Mouse (Mus musculus) urinary bladder, postnatal 36 days (tissue): Measurements from ENCODE around the gene Thbs1.
"Not testable (repeated sequence)": the region's sequence is repeated elsewhere in the genome, so short reads cannot be mapped to it uniquely, and the experiment has no call there.

Experiments used
- DNase-seq, 2 experiments: peaks; one replicate each; pipeline ENCODE4 v3.0.0; 2022; ENCODE audit warnings: low spot score in 2 of 2, mixed read lengths in 1 of 2

Gene Thbs1

DNA sequence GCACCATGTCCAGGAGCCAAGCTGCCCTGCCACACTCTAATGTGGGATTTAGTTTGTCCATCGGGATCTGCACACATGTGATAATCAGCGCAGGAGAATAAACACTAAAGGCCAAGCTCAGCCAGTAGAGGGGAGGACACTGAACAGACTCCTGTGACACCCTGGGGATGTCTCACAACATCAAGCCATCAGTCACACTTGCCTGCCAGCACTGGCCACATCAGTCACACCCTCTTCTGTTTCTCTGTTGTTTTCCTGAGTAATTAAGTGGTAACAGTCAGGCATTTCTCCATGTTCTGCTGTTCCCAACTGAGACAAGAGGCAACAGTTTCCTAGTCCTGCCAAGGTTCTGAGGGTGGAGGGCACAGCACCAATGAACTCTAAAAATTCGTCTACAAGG, 36.1 kb downstream of the Thbs1 start:
- not testable (repeated sequence) for DNase-seq

DNA sequence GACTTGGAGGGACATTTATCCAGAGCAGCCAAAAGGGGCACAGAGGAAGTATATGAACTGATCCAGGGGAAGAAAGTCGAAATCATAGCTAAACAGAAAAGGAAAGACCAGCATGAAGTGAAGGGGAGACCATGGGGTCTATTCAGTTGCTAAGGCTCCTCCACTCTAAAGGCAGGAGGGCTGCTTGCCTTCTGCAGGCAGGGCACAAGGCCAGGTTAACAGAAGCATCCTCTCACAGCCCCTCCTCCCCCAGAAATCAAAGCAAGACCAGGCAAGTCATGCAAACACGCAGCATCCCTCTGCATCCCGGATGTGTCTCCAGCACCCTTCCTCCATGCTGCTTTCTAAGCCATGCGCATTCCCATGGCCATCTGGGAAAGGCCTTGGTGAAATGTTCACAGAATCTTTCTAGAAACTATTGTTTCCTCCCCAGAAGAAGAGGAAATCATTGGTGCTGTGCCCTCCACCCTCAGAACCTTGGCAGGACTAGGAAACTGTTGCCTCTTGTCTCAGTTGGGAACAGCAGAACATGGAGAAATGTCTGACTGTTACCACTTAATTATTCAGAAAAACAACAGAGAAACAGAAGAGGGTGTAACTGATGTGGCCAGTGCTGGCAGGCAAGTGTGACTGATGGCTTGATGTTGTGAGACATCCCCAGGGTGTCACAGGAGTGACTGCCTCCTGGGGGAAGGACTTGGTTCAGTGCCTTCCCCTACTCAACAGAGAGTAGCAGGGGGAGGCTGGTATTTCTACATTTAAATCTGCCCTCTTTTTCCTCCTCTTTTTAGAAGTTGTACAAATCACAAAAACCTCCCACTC, 36.9 kb downstream of the Thbs1 start:
- DNase-seq, result no peak

GRCm38 (mm10) chr2:118149855-118150563, 38.3 kb downstream of the Thbs1 start:
- peak; percentile 3 to 68 for DNase-seq

DNA sequence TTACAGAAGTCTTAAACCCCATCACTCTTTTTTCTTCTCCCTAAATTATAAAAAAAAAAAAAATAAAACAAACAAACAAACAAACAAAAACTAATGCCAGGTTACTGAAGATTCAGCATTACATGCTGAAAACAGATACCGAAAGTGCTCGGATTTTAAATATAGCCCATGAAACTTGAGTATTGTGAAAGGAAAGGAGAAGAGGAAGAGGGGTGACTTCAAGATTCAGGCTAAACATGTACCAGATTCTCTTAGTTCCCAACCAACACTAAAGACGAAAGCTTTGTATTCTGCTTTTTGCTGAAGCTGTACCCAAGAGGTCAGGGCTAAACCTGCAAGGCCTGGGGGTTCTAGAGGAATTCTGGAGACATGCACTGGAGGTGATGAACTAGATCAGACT, 46.4 kb downstream of the Thbs1 start:
- no peak for DNase-seq

DNA sequence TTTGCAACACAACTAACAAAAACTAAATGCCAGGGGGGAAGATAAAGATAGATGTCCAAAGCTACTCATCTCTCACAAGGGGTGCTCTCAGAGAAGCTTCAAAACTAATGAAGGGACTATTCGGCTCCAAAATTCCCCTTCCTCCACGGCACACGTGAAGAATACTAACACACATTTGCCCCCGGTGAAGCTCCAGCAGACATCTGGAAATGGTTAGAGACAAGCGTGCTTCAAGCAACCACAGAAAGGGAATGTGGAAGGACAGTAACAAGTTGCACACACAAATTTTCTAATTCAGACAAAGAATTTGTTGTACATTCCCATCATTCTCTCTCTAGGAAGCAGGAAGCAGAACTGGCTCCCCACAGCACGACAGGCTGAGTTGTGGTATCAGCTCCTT, 47.5 kb downstream of the Thbs1 start:
- DNase-seq, result no peak

GRCm38 (mm10) chr2:118160547-118160946, 48.9 kb downstream of the Thbs1 start:
- DNase-seq, result no peak

DNA sequence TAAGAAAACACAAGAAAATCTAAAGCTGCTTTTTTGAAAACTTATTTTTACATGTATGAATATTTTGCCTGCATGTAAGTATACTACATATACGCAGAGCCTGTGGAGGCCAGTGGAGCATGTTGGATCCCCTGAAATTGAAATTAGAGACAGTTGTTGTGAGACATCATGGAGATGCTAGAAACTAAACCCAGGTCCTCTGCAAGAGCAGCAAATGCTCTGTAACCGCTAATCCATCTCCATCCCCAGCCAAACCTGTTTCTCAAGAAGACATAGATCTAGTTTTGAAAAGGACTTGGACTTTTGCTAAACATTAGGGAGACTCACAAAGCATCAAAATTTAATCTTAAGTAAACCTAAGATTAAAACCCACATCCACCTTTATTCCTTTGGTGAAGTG, 49.3 kb downstream of the Thbs1 start:
- no peak for DNase-seq

DNA sequence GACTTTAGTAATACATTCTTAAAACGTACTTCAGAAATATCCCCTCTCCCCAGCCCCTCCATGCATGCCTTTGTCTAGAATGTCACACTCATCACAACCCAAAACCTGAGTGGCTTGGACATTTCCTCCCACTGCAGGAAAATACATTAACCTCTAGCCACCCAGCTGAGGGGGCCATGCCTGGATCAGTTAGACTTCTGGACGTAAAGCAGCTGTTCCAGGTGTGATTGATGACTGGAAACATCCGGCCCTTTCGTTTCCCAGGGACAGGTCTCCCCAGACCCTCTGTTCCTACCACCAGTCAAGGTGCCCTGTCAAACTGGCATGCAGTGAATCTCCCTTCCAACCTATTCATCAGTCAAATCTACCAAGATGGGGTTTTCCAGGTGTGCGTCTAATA, 50.8 kb downstream of the Thbs1 start:
- DNase-seq, result no peak

- no peak for DNase-seq
These were observed 52.5 kb downstream of the Thbs1 start for GRCm38 (mm10) chr2:118164137-118164536.

DNA sequence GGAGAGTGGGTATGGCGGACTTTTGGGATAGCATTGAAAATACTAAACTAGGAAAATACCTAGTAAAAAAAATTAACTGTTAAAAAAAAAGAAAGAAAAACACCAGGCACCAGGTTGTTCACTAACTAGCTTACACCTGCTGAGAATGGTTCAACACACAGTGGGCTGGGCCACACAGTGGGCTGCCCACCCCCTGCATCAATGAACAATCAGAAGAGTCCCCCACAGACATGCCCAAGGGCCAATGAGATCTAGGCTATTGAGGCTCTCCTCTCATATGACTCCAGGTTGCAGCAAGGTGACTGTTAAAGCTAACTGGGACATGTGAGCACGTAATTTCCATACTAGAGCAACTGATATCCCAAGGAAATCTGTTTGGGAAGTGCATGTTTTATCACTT, 54.0 kb downstream of the Thbs1 start:
- DNase-seq, result no peak

GRCm38 (mm10) chr2:118167731-118168130, 56.1 kb downstream of the Thbs1 start:
- no peak for DNase-seq

DNA sequence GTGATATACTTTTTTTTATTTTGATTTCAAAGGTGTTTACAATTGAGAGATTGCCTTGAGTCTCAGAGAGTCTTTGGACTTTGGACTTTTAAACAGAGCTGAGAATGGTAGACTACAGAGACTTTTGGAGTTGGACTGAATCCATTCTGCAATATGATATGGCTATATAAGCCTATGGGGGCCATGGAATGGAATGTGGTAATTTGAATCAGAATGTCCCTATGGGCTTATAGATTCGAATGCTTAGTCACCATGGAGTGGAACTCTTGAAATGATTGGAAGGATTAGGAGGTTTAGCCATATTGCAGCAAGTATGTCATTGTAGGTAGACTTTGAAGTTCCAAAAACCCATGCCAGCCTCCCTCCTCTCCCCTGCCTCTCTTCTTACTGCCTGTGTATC, 56.5 kb downstream of the Thbs1 start:
- no peak for DNase-seq

- no peak for DNase-seq
These were observed 63.1 kb downstream of the Thbs1 start for GRCm38 (mm10) chr2:118174558-118175383.
